Mouse (Mus musculus) thymus, adult 18-20 months (tissue): ENCODE data around the gene Grid1.

Experiments
- DNase-seq, 2 experiments: peaks; one replicate each; pipeline ENCODE4 v3.0.0; 2022; ENCODE audit warnings: mixed read lengths in 2 of 2

Gene Grid1

DNA sequence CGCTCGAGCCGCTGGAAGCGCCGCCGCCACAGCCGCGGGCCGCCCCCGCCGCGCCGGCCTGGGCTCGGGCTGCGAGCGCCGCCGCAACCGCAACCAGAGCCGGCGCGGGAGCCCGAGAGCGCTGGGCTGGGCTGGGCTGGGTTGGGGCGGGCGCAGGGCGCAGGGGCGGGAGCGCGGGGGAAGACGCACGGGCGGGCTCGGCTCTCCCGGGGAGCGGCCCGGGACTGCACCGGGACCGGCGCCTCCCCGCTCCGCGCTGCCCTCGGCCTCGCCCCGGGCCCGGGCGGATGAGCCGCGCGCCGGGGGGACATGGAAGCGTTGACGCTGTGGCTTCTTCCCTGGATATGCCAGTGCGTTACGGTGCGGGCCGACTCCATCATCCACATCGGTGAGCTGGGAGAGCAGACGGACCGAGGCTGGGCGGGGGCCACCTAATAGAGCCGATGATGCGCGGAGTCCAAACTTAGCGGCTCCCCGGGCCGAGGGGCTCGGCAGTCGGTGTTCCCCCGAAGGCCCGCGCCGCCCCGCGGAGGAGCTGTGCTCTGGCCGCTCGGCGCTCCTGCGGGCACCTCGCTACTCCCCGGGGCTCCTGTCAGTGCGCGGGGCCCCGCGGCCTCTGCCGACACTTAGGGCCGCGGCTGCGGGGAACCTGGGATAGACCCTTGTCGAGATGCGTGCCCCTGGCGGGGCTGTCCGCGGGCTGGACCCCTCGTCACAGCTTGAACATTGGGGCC lies at the start of gene Grid1:
Gene Grid1, plus strand, starts transcription at position 190 of the 734 bp plus-strand sequence.
- DNase-seq: no peak

DNA sequence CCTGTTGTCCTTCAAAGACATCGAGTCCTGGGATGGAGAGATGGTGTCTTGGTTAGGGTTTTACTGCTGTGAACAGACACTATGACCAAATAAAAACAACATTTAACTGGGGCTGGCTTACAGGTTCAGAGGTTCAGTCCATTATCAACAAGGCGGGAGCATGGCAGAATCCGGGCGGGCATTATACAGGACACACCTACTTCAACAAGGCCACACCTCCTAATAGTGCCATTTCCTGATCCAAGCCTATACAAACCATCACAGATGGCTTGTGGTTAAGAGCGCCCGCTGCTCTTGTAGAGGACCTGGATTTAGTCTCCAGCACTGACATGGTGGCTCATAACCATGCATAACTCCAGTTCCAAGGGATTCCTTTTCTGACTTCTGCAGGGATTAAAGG lies 49.4 kb upstream of the Grid1 start:
- no peak for DNase-seq

DNA sequence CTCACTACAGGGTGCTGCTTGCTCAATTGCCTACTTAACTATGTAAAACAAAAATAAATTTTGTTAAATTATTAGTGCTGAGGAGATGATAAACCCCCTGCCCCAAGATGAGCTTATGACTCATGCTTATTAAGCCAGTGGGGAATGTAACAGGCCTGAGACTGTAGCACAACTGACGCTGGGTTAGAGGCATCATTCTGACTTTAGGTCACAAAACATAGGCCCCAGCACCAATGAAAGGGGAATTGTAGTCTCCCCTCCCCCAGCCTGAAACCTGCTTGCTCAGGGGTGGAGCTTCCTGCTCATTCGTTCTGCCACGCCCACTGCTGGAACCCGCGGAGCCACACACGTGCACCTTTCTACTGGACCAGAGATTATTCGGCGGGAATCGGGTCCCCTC lies 48.3 kb upstream of the Grid1 start:
- no peak for DNase-seq

DNA sequence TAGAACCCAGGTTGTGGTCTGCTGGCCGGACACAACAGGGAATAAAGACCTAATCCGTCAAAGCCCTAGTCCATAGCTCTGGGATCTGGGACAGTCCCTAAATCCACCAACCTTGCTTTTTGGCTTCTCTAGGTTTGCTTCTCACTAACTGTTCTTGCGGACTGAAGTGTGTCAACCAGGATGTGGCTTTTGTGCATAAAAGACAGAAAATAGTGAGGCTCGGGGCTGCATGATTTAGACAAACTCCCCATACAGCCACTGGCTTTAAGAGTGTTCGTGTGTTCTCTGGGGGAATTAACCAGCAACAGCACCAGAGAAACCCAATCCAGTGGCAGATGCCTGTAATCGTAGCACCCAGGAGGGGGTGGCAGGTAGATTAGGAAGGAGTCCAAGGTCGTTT lies 47.8 kb upstream of the Grid1 start:
- no peak for DNase-seq

DNA sequence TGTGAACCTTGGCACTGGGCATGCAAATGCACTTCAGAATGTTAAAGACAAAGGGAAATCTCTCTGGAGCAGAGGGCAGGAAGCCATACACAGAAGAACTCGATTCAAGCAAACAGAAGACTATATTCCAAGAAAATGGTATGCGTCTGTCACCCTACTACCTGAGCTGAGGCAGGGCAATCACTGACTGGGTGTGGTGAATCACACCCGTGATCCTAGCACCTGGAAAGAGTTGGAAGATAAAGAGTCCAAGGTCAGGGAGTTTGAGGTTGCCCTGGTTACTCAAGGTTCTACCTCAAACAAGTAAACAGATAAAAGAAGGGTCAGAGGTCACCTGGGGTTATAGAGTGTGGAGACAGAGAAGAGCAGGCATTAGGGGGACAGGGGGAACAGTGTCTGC lies 46.2 kb upstream of the Grid1 start:
- DNase-seq: no peak

DNA sequence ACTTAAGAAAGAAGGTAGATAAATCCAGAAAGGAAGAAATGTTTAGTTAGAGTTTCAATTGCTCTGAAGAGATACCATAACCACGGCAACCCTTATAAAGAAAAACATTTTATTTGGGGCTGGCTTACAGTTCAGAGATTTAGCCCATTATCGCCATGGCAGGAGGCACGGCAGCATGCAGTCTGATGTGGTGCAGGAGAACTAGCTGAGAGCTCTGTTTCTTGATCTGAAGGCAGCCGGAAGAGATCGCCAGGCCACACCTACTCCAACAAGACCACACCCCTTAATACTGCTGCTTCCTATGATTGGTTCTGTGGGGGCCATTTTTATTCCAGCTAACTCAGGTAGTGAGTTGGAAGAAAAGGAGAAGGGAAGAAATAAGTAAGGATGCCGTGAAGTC lies 45.7 kb upstream of the Grid1 start:
- no peak for DNase-seq

DNA sequence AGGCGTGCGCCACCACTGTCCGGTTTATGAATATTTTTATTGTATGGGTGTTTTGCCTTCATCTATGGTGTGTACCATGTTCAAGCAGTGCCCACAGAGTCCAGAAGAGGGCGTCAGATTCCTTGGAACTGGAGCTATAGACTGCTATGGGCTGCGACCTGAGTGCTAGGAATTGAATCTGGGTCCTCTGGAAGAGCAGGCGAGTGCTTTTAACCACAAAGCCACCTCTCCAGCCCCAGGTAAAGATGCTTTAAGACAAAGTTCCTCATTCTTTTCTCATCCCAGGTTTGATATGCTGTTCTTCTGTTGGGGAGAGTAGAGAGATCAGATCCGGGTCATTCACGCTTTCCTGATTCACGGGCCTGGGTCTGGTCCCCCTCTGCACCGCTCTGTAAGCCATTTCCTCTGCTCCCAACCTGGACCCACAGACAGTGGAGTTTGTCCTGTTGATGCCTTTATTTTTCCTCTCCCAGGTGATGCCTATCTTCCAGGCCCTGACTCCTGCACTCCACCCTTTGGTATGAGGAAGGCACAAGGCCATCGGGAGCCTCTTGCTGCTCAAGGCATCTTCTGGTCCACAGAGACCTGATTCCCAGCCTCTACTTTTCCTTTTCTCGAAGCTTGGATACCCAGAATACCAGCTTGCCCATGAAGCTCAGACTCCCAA lies 43.1 kb upstream of the Grid1 start:
- no peak for DNase-seq

DNA sequence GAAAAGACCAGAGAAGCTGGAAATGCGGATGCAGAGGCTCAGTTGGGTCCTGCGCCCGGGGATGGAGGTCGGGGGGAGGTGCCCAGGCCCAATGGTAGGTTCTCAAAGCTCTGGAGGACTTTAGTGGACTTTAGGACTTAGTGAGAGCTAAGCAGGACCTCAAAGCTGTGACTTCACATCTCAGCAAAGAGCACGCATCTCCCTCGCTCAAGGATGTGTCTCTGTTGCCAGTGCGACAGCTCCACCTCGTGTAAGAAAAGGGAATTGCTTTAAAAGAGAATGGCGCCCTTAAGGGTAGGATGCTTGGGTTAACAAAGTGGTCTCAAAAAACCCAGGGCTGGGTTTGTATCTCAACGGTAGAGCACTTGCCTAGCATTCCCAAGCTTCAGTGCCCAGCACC lies 42.1 kb upstream of the Grid1 start:
- no peak for DNase-seq

DNA sequence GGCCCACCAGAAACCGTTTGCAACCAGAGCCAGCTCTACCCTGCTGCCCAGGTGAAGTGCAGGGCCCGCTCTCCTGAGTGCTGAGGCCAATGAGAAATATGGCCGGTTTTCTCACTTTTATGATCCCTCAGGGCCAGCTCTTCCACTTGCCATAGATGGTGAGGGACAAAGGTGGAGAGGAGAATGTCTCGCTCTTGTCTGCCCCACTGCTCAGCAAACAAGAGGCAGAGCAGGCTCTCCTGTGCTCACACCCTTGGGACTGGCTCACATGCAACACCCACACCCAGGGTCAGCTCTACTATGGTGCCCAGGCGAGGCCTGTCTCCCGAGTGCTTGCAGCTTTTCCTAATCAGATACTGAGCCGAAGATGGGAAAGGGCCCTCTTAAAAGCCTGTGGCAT lies 41.1 kb upstream of the Grid1 start:
- DNase-seq: no peak

DNA sequence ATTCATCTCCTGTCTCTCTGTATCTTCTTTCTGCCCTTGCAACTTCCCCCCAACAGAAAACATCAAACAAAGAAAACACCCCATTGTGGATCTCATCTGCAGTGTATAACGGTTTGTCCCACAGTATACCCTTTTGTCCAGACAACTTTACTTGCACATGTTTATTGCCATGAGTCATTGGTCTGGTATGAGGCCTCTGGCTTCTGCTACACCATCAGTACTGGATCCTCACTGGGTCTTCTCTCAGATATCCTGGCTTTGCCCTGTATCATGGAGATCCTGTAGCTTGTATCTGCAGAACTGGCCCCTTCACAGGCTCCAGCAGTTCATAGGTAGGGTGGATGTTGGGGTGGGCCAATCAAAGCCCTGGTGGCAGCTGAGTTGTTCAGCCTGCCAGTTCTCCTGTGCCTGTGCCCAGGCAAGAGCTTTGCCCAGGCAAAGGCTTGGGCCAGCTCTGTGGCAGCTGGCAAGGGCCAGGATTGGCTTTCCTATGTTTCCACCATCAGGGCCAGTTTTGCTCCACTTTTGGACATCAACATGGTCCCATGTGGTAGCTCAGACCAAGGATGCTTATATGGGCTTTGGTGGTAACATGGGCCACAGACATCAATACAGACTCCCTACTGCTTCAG lies 26.4 kb upstream of the Grid1 start:
- DNase-seq: no peak

DNA sequence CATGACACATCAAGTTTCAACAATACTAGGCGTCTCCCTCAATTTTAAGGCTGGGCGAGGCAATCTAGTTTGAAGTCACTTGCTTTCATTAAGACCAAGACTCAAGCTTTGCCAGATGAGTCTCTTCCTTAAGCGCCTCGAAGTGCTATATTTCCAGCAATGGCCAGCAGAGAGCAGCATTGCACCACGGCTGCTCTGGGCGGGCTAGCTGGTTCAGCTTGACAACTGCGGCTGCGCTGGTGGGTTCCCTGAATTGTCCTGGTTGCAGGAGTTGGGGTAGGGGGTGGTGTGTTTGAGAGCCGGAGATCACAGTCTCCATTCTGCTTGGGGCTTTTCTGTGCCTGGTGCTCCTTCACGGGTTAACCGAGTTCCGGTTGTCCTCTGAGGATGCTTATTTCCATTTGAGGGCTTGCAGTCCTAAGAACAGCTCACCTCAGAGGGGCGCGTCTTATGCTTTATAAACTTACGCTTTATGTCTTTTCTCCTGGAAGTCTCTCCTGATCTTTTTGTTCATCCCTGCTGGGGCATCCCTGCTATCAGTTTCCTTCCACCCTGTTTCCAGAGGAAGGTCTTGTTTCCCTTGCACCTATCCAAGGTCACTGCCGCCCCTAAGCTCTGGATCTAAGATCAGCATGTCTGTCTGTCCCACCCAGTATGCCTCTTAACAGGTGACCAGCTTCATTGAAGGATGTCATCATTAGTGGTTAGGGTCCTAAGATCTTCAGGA lies 9.0 kb upstream of the Grid1 start:
- no peak for DNase-seq

DNA sequence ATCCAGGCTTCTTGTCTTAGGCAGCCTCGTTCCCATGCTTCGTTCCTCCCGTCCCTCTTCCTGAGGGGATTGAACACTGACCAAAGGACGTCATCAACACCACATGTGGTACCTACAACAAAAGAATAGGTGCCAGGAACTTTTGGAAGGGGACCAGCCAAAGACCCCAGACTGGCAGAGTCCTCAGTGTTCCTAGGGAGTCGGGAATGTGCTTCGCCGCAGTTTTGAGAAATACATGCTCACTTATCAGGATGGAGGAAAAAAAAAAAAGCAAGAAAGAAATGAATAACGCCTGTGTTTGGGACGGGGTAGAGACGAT lies 8.5 kb upstream of the Grid1 start:
- no peak for DNase-seq

DNA sequence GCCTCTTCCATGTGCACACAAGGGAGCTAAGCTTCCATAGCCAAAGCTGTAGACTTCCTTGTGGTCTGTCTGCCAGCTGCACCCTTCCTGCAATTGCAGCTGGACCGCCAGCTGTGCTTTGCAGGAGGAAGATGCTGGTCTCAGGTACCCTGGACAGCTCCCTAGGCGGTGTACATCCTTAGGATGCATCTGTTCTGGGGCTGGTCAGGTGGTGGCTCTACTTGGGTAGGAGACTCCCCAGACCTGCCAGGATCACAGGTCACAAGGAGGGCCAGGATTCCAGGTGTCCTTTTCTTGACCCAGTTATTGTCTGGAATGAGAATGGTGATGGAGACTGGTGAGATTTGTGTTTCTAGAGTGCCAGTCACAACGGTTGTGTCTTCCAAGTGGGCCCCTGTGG lies 3.6 kb upstream of the Grid1 start:
- no peak for DNase-seq

DNA sequence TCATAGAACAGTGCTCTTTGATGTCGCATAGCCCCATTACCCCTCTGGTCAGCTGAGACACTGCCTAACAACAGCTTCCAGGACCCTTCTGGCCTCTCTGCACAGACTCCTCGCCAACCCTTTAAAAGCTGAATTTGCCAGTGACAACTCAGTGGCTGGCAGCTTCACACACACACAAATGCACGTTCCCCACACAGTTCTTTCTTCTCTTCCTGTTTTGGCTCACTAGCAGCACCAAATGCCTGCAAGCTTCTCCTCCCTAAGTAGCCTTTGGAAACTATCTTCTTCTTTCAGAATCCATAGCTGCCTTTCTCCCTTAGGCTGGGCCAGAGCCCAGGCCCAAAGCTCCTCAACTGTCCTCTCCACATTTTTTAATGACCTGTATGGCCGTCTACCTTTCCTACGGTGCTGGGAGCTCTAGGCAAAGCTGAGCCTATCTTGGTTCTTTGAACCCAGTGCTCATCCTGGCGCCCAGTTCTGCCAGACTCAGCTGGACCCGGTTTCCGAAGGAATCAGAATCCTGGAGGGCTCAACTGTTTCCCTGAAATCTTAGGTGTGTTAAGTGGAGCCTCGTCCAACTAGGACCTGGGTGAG lies 1.4 kb upstream of the Grid1 start:
- no peak for DNase-seq

DNA sequence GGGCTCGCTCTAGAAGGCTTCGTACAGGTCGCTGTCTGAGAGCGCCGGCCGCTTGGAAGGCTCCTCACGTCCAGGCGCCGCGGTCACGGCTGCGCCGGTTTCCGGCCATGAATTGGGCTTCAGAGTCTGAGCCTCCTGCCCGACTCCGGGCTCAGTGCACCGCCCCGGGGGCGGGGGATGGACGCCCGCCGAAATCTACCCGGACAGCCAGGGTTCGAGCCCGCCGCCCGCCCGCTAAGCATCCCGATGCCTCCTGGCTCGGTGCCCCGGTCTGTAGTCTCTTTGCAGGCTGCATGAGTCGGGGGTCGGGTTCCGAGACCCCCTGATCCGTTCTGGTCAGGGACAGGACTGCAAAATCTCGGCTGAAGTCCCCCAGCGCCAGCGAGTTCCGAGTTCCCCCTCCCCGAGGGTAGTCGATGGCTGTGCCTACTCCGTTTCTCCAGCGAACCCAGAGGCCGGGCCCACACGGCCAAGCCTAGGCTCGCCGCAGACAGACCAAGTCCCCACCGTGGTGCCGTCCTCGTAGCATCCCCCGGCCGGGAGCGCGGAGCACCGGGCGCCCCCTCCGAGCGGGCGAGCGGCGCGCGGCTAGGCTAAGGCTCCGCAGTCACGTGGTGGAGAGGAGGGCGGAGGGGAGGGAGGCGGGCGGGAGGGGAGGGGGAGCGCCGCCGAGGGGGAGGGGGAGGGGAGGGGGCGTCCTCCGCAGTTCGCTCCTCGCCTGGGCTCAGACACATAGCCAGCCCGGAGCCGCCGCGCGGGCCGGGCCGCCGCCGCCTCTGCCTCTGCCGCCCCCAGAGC lies 588 bp upstream of the Grid1 start:
- no peak for DNase-seq

DNA sequence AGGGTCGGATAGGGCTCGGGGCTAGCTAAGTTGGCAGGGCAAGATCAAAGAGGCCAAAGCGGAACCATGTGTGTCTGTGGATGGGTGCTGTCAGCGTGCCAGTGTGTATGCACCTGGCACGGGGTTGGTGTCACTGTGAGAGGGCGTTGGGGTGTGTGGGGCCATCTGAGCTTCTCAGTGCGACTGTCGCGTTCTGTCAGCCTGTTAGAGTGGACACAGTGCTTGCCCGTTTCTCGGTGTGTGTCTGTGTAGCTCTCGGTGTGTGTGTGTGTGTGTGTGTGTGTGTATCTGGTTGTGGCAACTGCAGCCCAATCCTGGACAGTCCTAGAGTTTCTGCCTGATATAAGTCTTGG lies 721 bp downstream of the Grid1 start:
- no peak for DNase-seq

DNA sequence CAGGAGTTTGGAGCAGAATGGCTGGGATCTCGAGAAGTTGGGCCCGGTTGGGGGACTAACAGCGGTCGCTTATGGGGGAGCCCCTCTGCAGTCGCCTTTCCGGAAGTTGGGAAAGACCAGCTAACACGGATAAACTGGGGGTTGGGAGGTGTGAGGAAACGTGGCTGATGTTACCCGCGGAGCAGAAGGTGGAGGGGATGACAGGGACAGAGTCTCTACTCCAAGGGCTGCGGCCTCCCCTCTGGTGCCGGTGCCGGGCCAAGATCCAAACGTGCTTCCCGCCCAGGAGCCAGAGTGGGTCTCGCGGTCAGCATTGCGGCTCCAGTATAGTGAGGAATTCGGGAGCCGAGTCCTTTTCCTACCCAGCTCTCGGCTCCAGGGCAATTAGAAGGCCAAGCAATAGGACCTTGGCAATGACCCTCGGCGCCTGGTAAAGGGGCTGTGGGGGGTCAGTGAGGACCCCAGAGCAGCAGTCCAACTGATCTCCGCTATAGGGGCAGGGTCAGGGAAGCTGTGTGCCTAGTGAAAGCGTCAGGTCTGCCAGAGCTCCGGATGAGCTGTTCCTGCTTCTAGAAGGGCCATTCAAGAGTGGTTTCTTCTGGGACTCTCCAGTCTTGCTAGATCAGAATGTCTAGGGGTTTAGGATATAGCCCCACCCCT lies 1.4 kb downstream of the Grid1 start:
- no peak for DNase-seq

DNA sequence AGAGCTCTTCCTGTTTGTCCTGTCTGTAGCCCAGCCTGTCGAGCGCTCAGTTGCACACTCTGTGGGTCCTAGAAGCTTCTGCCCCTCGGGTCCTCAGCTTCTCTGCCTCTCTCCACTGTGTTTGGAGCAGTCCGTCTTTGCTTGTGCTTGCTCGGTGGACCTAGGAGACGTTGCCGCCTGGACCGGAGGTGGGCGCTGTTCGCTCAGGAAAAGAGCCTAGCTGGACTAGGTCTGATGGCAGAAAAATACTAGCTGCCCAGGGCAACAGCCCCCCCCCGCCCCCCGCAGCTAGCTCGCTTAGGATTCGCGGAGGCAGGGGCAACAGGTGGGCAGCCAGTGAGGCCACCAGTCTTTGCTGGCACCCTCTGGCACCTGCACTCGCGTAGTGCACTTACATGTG lies 3.2 kb downstream of the Grid1 start:
- no peak for DNase-seq

DNA sequence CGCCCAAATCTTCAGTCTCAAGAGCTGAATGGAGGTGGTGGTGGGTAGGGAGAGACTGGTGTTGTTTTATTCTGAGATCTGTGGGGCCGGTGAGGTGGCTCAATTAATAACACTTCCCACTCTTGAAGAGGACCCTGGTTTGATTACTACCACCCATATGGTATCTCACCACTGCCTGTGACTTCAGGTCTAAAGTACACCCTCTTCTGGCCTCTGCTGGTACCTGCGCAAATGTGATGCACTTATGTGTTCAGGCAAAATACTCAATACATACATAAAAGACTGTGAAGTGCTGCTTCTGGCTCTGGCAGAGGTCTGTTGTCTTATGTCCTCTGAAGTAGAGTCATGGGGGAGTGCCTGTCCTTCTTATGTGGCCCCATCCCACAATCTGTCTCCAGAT lies 4.3 kb downstream of the Grid1 start:
- no peak for DNase-seq

DNA sequence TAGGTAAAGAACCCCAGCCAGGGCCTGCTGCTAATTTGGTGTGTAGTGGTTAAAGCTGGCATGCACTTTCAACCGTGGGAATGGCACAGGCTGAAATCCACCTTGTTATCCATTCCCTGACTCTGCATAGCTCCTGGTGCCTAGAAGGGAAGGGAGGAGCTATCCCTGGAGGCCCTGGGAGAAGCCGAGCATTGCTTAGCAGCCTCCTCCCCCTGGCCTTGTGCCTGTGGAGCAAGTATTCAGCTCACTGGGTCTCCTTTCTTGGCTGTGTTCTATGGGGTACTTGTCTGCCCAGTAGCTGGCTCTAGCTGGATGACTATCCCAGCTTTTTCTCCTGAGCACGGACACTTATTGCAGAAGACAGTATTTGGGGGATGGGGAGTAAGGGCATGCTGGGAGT lies 6.0 kb downstream of the Grid1 start:
- no peak for DNase-seq

DNA sequence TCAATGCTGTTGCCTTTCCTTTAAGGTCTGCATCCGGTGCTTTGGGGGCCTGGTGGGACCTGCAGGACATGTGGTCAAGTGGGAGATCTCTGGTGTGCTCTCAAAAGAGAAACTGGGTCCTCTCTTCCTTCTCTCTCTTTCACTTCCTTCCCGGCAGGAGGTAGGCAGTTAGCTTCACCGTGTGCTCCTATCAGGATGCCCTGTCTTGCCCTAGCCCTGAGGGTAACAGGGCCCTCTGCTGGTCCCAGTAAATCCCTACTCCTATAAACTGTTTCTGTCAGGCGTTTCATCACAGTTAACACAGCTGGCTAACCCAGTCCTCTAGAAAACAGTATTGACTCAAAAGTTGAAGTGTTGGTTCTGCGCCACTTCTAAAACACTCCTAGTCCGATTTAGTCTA lies 9.9 kb downstream of the Grid1 start:
- DNase-seq: no peak

DNA sequence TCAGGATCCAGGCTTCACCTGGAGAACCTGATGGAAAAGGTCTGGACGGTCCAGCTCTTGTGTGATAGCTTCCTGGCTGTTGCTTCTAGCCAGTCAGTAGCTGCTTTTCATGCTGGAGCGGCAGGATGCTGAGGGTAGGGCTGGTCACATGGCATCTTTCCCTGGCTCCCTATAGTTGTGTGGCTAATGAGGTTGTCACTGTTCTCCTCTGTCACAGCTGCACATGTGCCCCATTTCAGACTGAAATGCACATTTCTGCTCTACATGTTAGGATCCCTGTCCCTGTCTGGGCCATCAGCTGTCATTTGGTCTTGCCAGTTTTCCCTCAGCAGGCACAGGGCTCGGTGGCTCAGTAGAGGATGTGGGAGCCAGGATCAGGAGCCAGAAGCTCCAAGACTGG lies 17.2 kb downstream of the Grid1 start:
- no peak for DNase-seq
